Mouse (Mus musculus) neural tube, embryonic 14.5 days (tissue): ENCODE data around the gene Prpf3. TPM values are rescaled to one million over a fixed set of nuclear protein-coding genes. Genes with fewer than 3 reads are reported as not detected.
"Not testable (repeated sequence)": the region's sequence is repeated elsewhere in the genome, so short reads cannot be mapped to it uniquely, and the experiment has no call there.

Source experiments
- ATAC-seq: fragments of 200-750 bp; cut with Nextera tagmentation; 2 replicates; pipeline ENCODE4 v1.8.0; 2017; ENCODE audit warnings: low read depth, mild to moderate bottlenecking, moderate TSS enrichment, moderate library complexity
- H3K27ac ChIP-seq: fragments of 300-500 bp; sonication (generic); 2 replicates; pipeline ENCODE4 v1.5.1; 2014; ENCODE audit warnings: low read depth, mild to moderate bottlenecking, control low read depth, low read length, moderate library complexity, mixed read lengths
- H3K27me3 ChIP-seq: fragments of 300-500 bp; sonication (generic); 2 replicates; pipeline ENCODE4 v1.6.1; 2014; ENCODE audit warnings: low read length; ENCODE audit not compliant: control insufficient read depth, insufficient read depth
- H3K36me3 ChIP-seq: fragments of 300-500 bp; sonication (generic); 2 replicates; pipeline ENCODE4 v1.6.1; 2014; ENCODE audit warnings: low read length, mixed read lengths; ENCODE audit not compliant: control insufficient read depth, insufficient read depth
- H3K4me1 ChIP-seq: fragments of 300-500 bp; sonication (generic); 2 replicates; pipeline ENCODE4 v1.6.1; 2014; ENCODE audit warnings: low read length; ENCODE audit not compliant: control insufficient read depth, insufficient read depth
- H3K4me2 ChIP-seq: fragments of 300-500 bp; sonication (generic); 2 replicates; pipeline ENCODE4 v1.6.1; 2014; ENCODE audit warnings: mild to moderate bottlenecking, low read depth, low read length, control low read depth
- H3K4me3 ChIP-seq: fragments of 300-500 bp; sonication (generic); 2 replicates; pipeline ENCODE4 v1.5.1; 2014; ENCODE audit warnings: low read depth, low read length, control low read depth, mixed read lengths
- H3K9ac ChIP-seq: fragments of 300-500 bp; sonication (generic); replicated peaks from 2 replicates; pipeline ENCODE4 v1.6.1; 2014; ENCODE audit warnings: low read depth, mild to moderate bottlenecking, control low read depth, low read length, mixed read lengths
- H3K9me3 ChIP-seq: fragments of 300-500 bp; sonication (generic); 2 replicates; pipeline ENCODE4 v1.6.1; 2016; ENCODE audit warnings: low read length; ENCODE audit not compliant: control insufficient read depth
- WGBS: fragments of 180-500 bp; shearing (Covaris S2); extraction: QIAGEN DNeasy Blood & Tissue Kit; methylation state at CpG from one replicate; pipeline ENCODE4 v1.1.7; 2014; 5-methylcytosine and 5-hydroxymethylcytosine counted together
- polyA plus RNA-seq: library from polyadenylated mRNA; unstranded; fragments of >200 nt; fragmentation: Nextera tagmentation; extraction: Ambion mirVana; gene quantifications from 2 replicates; pipeline ENCODE4 v1.2.1, GENCODE M21; 2014

Prpf3 gene
- polyA plus RNA-seq, 1 experiment from 2014 or later = 29.6 TPM

DNA sequence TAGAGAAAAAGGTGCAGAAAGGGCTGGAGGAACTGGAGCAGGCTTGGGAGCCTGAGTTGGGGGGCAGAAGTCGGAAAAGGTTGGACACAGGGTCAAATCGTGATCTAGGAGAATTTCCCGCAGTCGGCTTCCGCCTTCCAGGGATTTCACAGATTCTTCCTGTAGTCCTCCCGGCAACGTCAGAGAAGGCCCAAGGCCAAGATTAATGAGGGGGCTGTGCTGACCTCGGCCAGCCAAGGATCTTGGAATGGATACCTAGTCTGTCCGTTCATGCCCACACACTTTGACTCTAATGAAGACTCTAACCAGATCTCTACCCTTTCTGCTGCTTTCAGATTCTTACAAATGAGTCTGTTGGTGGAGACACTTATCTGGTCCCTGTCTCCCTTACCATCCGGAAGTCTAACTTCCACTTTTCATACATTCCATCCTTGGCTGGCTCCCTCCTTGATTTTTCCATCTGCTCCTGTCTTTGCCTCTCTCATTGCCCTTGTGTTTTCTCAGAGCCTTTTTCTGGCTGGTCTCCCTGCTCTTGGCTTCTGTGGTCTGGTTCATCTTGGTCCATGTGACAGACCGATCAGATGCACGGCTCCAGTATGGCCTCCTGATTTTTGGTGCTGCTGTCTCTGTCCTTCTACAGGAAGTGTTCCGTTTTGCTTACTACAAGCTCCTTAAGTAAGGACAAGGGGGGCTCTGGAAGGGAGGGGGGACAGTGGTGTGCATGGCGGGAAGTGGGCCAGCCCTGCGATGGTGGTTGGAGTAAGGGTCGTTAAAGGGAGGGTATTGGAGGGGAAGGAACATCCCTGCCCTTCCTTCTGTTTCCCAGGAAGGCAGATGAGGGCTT, 38.9 kb upstream of the Prpf3 start:
- peak overlapping the region; percentile 67 for H3K9ac ChIP-seq
- no peak for ATAC-seq
- H3K27ac ChIP-seq = peak overlapping the region; percentile 62
- no peaks in the 10 kb centered on the region for H3K27me3 ChIP-seq
- 17% methylated on average over 16 of the region's 16 CpGs for WGBS
- H3K9me3 ChIP-seq = no peaks in the 10 kb centered on the region
- H3K4me3 ChIP-seq = peak overlapping the region; percentile 62
- H3K36me3 ChIP-seq = no peaks in the 10 kb centered on the region
- peaks cover 9% of the 10 kb centered on the region for H3K4me1 ChIP-seq
- peak overlapping the region; percentile 78 for H3K4me2 ChIP-seq

DNA sequence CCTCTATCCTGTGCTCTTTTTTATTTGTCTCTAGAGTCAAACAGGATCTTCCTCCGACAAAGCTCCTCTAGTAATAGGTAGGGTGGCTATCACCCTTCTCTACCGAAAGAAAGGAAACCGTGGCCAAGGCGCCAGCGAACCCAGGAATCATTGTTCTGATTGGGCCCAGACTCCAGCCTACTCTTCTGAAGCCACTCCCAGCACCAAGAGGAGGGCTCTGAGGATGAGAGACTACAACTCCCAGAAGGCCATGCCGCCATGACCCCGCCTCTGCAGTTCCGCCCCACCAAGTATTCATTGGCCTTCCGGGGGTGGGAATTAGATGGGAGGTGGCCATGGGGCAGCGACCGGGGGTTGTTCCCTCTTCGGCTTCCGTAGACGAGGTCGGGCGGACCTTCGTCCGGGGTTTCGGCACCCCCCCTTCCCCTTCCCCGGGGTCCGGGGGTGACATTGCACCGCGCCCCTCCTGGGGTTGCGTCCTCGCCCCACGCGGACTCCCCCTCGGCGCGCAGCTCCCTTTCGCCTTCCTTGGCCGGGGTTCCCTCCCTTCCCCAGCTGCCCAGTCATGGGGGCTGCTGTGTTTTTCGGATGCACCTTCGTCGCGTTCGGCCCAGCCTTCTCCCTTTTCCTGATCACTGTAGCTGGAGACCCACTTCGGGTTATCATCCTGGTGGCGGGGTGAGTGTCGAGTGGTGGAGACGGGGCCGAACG, 38.1 kb upstream of the Prpf3 start, which contains the start of gene Aph1a:
TSS of gene Aph1a (plus strand) at position 364 of the 711 bp plus-strand sequence.
- Histone ChIP-seq H3K9ac (peak within 1 kb of the TSS; percentile 67), H3K27ac (peak within 1 kb of the TSS; percentile 62), H3K4me2 (peak within 1 kb of the TSS; percentile 78), H3K4me3 (peak within 1 kb of the TSS; percentile 62)
- H3K27me3 ChIP-seq, H3K9me3 ChIP-seq, H3K4me1 ChIP-seq, H3K36me3 ChIP-seq: not testable (repeated sequence)
- ATAC-seq = peak; percentile 97
- WGBS = under 1% methylated on average over 25 of the region's 43 CpGs

DNA sequence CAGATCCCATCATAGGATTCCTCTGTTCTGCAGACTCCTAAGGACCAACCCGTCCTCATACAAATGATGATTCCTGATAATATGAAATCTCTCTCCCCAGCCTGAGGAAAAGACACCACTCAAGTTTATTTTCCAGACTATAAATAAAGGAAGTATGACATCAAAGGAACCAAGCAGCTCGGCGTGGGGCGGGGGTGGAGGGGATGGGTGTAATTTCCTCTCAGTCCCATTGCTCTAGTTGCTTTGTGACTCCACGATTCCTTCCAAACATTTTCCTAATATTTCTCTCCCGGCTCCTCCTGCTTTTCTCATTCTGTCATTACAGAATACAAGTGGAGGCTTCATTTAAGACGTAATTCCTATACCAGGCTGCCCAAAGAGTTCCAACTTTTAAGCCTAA, 37.4 kb upstream of the Prpf3 start:
- Histone ChIP-seq H3K36me3 (no peaks in the 10 kb centered on the region), H3K9ac (peak overlapping the region; percentile 32; the same call in 1 of the 2 replicates), H3K27ac (peak overlapping the region; percentile 55; the same call in 1 of the 2 replicates), H3K4me1 (peaks cover 9% of the 10 kb centered on the region), H3K4me3 (peak overlapping the region; percentile 62), H3K9me3 (no peaks in the 10 kb centered on the region), H3K27me3 (no peaks in the 10 kb centered on the region), H3K4me2 (peak overlapping the region; percentile 56)
- WGBS = 13% methylated on average over 7 of the region's 7 CpGs
- peak; percentile 4; the same call in 1 of the 2 replicates for ATAC-seq

DNA sequence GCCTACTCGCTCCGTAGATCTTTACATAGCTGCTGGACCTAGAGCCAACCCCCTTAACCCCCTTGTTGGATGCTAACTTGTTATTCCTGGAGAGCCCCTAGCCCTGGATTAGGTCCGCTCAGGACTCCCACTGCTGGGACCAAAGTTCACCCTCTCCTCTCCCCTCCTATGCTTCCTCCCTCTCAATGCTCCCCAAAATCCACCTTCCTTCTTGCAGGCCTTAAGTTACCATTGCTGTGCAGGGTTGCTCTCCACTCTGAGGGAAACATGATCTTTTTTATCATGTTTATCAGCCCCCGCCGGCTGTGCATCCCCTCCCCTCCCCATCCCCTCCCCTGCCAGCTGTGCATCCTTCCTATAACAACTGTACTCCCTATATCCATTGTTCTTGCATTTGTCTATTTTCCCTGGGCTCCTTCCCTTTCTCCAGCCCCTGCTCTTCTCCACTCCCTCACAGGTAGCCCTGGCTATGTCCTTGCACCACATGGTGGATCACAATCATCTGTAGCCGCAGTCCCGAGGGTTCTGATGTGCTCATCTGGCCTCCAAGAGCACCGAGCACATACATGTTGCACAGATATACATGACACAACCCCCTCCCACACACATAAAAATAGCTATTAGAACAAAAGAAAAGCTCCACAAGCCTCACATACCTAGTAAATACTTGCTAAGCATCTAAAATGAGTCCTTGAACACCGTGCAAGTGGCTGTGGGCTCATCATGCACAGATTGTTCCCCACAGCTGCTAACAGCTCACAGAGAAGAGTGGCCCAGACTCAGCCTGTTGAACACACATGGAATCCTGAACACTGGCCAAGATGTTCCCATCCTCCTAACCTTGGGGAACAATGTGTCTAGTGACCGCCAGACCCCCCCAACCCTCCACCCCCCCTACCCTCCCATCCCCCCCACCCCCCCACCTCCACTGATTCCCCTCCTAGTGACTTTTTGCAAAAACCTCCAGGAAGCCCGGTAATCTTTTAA, 36.7 kb upstream of the Prpf3 start:
- Histone ChIP-seq H3K4me2 (peak overlapping the region; percentile 27; the same call in 1 of the 2 replicates), H3K9me3 (no peaks in the 10 kb centered on the region), H3K36me3 (no peaks in the 10 kb centered on the region), H3K27me3 (no peaks in the 10 kb centered on the region), H3K9ac (peak overlapping the region; percentile 32; the same call in 1 of the 2 replicates), H3K4me1 (peaks cover 9% of the 10 kb centered on the region), H3K27ac (peak overlapping the region; percentile 55; the same call in 1 of the 2 replicates), H3K4me3 (peak overlapping the region; percentile 9; the same call in 1 of the 2 replicates)
- no peak for ATAC-seq
- WGBS = 29% methylated on average over 11 of the region's 11 CpGs

DNA sequence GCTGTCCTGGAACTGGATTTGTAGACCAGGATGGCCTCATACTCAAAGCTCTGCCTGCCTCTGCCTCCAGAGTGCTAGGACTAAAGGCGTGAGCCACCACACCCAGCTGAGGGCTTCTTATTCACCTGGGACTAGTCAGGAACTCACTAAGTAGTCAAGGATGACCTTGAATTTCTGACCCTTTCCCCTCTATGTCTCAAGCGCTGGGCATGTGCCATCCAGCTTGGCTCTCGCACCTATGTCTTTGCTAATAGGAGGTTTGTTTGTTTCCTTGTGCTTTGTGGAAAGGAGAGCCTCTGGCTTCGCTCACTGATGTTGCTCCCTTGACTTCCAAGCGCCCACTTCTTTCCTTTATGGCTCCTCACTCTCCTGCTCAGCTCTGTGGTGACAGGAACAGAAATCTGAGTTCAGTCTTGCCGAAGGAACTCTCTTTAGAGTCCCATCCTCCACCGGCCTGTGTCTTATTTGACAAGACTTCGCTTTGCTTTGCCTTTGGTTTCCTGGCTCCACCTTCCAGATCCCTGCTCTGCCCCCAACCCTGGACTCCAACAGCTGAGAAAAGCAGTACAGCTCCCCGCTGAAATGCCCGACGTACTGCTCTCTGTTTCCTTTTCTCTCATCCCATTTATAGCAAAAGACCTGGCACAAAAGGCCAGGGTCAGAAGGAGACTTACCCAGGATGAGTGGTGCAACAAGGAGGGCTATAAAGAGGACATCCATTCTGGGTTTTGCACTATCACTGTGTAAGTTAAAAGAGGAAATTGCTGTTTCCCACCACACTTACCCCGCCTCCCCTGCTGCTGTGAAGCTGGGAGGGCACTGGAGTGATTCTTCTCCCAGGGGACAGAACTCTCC, 35.8 kb upstream of the Prpf3 start, which contains the start of gene BC028528:
TSS of gene BC028528 (minus strand) at position 795 of the 855 bp plus-strand sequence.
- no peak for ATAC-seq
- Histone ChIP-seq H3K9ac (peak within 1 kb of the TSS; percentile 32; the same call in 1 of the 2 replicates), H3K36me3 (no peaks in the 10 kb centered on the region), H3K27me3 (no peaks in the 10 kb centered on the region), H3K27ac (peak within 1 kb of the TSS; percentile 55), H3K9me3 (no peaks in the 10 kb centered on the region), H3K4me2 (peak within 1 kb of the TSS; percentile 27; the same call in 1 of the 2 replicates), H3K4me1 (peaks cover 9% of the 10 kb centered on the region), H3K4me3 (peak within 1 kb of the TSS; percentile 9; the same call in 1 of the 2 replicates)
- 22% methylated on average over 12 of the region's 12 CpGs for WGBS

DNA sequence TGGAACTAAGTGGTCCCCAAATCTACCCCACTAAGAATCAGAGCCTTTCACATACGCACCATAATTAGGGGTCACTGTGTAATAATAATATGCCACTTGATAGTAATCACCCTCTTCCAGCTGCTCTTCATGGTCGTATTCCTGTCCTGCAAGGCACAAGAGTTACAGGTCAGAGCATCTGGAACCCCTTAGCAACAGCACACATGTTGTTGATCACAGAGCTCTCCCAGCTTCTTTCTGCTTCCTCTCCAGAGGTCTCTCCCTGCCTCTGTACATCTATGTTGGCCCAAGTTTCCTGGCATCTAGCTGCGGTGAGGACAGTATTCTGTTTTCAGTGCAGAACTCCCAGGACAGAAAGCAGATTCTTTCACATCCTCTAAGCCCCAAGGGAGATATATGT, 34.0 kb upstream of the Prpf3 start:
- Histone ChIP-seq H3K9ac (no peak overlapping the region), H3K9me3 (no peaks in the 10 kb centered on the region), H3K4me1 (0 out of 2 replicates have a peak, but pooled peaks cover 4% of the 10 kb centered on the region), H3K4me3 (no peak overlapping the region), H3K27ac (no peak overlapping the region), H3K4me2 (no peak overlapping the region), H3K27me3 (no peaks in the 10 kb centered on the region), H3K36me3 (no peaks in the 10 kb centered on the region)
- 83% methylated on average over 3 of the region's 3 CpGs for WGBS
- ATAC-seq = no peak

DNA sequence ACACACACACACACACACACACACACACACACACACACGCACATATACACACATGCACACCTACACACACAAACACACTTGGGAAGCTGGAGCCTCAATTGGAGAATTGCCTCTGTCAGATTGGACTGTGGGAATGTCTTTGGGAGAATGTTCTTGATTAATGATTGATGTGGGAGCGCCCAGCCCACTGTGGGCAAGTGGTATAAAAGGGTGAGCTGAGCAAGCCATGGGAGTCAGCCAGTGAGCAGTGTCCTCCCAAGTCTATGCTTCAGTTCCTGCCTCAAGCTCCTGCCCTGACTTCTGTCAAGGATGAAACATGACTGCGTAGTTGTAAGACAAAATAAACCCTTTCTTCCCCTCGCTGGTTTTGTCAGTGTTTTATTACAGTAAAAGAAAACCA, 31.9 kb upstream of the Prpf3 start:
- peaks cover 3% of the 10 kb centered on the region; the same call in 1 of the 2 replicates for H3K4me1 ChIP-seq
- no peak overlapping the region for H3K27ac ChIP-seq
- no peaks in the 10 kb centered on the region for H3K36me3 ChIP-seq
- no peak overlapping the region for H3K4me2 ChIP-seq
- no peaks in the 10 kb centered on the region for H3K9me3 ChIP-seq
- H3K27me3 ChIP-seq = no peaks in the 10 kb centered on the region
- ATAC-seq = no peak
- H3K4me3 ChIP-seq = no peak overlapping the region
- no peak overlapping the region for H3K9ac ChIP-seq
- WGBS = 68% methylated on average over 4 of the region's 4 CpGs
